Mouse (Mus musculus) hindbrain, embryonic 13.5 days (tissue): Measurements from ENCODE around the gene Gc. TPM values are rescaled to one million over a fixed set of nuclear protein-coding genes. Genes with fewer than 3 reads are reported as not detected.

Experiments
- ATAC-seq: fragments of 200-750 bp; cut with Nextera tagmentation; 2 replicates; pipeline ENCODE4 v1.8.0; 2017; ENCODE audit warnings: moderate TSS enrichment; ENCODE audit not compliant: low FRiP score
- H3K27ac ChIP-seq: fragments of 300-500 bp; sonication (generic); 2 replicates; pipeline ENCODE4 v1.5.1; 2015; ENCODE audit warnings: inconsistent platforms, mild to moderate bottlenecking, moderate library complexity
- H3K27me3 ChIP-seq: fragments of 300-500 bp; sonication (generic); 2 replicates; pipeline ENCODE4 v1.6.1; 2015; ENCODE audit warnings: mild to moderate bottlenecking, inconsistent platforms
- H3K36me3 ChIP-seq: fragments of 300-500 bp; sonication (generic); 2 replicates; pipeline ENCODE4 v1.6.1; 2015; ENCODE audit warnings: mild to moderate bottlenecking, inconsistent platforms
- H3K4me1 ChIP-seq: fragments of 300-500 bp; sonication (generic); replicated peaks from 2 replicates; pipeline ENCODE4 v1.6.1; 2015; ENCODE audit warnings: inconsistent platforms
- H3K4me2 ChIP-seq: fragments of 300-500 bp; sonication (generic); 2 replicates; pipeline ENCODE4 v1.6.1; 2015; ENCODE audit warnings: inconsistent platforms, mild to moderate bottlenecking, moderate library complexity
- H3K4me3 ChIP-seq: fragments of 300-500 bp; sonication (generic); 2 replicates; pipeline ENCODE4 v1.5.1; 2015; ENCODE audit warnings: mild to moderate bottlenecking, inconsistent platforms
- H3K9ac ChIP-seq: fragments of 300-500 bp; sonication (generic); 2 replicates; pipeline ENCODE4 v1.6.1; 2015; ENCODE audit warnings: mild to moderate bottlenecking, inconsistent platforms
- H3K9me3 ChIP-seq: fragments of 300-500 bp; sonication (generic); 2 replicates; pipeline ENCODE4 v1.6.1; 2016; ENCODE audit warnings: inconsistent platforms
- WGBS: fragments of 180-500 bp; shearing (Covaris S2); methylation state at CpG from one replicate; pipeline ENCODE4 v1.1.7; 2015; 5-methylcytosine and 5-hydroxymethylcytosine counted together
- polyA plus RNA-seq: library from polyadenylated mRNA; unstranded; fragments of >200 nt; fragmentation: Nextera tagmentation; extraction: Ambion mirVana; gene quantifications from 2 replicates; pipeline ENCODE4 v1.2.1, GENCODE M21; 2015

Gc gene
- polyA plus RNA-seq = 0.18 TPM in 1 of 2 replicates, not detected in the other

DNA sequence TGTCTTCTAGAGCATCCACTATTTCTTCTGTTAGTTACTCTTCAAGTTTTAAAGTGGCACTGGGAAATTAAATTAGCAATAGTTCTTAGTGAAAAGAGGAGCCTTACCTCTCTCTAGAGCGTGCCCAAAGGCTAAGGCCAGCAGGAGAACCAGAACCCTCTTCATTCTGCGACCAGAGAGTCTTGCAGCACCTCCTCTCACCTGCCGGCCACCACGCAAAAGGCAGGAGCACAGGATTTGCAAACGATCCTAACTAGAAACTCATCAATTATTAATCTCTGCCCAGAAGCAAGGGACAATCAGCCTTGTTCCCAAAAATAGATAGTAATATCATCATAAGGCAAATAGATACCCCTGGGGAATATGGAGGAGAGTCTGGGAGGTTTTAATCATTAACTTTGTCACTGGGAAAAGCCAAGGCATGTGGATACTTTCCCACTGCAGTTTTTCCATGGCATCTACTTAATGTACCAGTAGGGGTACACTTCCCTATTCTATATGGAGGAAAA, at the start of gene Gc:
Gene Gc (minus strand): TSS at position 345 of the 509 bp plus-strand sequence.
- no peaks in the 10 kb centered on the region for H3K9me3 ChIP-seq
- no peaks in the 10 kb centered on the region for H3K4me1 ChIP-seq
- no peaks in the 10 kb centered on the region for H3K36me3 ChIP-seq
- no peak within 1 kb of the TSS for H3K27ac ChIP-seq
- no peak within 1 kb of the TSS for H3K4me3 ChIP-seq
- H3K4me2 ChIP-seq = no peak within 1 kb of the TSS
- no peak for ATAC-seq
- 68% methylated on average over 5 of the region's 5 CpGs for WGBS
- H3K9ac ChIP-seq = no peak within 1 kb of the TSS
- no peaks in the 10 kb centered on the region for H3K27me3 ChIP-seq

DNA sequence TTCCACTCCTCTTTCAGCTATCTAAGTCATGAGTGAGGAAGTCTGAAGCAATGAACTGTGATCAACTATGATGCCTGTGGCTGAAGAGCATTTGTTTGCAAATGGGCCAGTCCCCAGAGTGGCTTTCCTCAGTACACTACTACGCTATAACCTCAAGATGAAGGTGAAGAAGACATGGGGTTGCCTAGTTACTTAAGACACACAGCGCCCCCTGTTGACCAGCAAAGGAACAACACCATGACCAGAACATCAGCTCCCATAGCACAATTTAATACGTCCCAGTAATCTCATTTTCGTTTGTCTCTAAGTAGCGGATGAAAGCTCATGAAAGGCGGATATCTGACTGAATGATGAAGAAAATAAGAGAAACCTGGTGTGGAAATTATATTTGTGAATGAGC, 42.5 kb upstream of the Gc start:
- ATAC-seq = no peak
- H3K9me3 ChIP-seq = no peaks in the 10 kb centered on the region
- WGBS = 54% methylated on average over 6 of the region's 6 CpGs

DNA sequence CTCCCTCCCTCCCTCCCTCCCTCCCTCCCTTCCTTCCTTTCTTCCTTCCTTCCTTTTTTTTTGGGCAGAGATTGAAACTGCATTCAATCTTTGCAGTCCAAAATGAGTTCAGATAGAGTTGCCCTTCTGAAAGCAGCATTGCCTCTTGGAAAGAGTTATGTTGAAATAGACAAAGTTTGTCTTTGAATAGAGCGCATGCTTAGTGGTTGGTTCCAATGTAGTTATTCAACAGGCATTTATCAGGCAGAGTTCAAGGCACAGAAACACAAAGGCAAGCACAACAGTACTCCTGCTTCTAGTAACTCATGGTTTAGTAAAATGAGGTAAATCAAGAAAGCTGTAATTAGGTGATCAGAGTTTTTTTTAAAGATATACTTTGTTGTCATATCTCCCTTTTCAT, 34.9 kb upstream of the Gc start:
- no peaks in the 10 kb centered on the region for H3K4me1 ChIP-seq
- 87% methylated on average over 1 of the region's 1 CpGs for WGBS
- no peak overlapping the region for H3K9ac ChIP-seq
- ATAC-seq = no peak
- no peak overlapping the region for H3K4me3 ChIP-seq
- H3K27me3 ChIP-seq = no peaks in the 10 kb centered on the region
- no peak overlapping the region for H3K4me2 ChIP-seq
- H3K27ac ChIP-seq = no peak overlapping the region
- no peaks in the 10 kb centered on the region for H3K9me3 ChIP-seq
- H3K36me3 ChIP-seq = no peaks in the 10 kb centered on the region

More for the DNA sequence above, 42.5 kb upstream of the Gc start:
- Histone ChIP-seq H3K4me1 (no peaks in the 10 kb centered on the region), H3K4me2 (no peak overlapping the region), H3K9ac (no peak overlapping the region), H3K27me3 (no peaks in the 10 kb centered on the region), H3K27ac (no peak overlapping the region), H3K4me3 (no peak overlapping the region), H3K36me3 (no peaks in the 10 kb centered on the region)

DNA sequence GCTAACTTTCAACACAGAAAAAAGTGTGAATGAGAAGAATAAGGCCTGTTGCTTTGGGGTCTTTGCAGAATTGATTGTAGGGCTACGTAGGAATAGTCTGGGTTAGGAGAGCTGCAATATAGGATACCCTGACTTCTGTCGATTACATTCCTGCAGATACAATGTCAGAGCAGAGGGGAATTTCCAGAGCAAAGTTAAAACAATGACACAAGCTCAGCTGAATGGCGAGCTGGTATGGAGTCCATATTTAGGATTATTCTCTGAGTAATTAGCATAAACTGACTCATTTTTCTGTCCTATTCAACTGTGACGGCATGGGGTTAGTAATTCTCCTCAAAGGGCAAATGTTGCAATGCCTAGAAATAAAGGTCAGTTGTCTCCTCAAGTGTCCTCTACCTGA, 12.8 kb upstream of the Gc start:
- no peak for ATAC-seq

DNA sequence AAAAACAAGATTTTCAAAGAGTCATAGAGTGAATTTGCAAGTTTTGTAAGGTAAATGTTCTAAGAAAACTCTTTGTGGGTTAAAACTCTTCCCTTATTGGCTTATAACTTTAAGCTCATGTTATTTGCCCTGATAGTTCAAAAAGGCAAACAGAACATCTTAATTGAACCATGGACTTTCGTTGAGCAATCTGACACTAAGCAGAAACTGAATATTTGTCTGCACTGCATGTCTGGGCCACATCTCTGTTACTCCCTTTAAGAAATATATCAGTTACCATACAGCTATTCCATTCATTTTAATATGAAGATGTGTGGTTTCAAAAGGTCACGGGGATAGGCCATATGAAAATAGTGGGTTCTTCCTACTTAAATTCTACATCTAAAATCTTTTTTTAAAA, 10.2 kb upstream of the Gc start:
- Histone ChIP-seq H3K4me1 (no peaks in the 10 kb centered on the region), H3K27me3 (no peaks in the 10 kb centered on the region), H3K9me3 (no peaks in the 10 kb centered on the region), H3K4me2 (no peak overlapping the region), H3K27ac (no peak overlapping the region), H3K4me3 (no peak overlapping the region), H3K36me3 (no peaks in the 10 kb centered on the region), H3K9ac (no peak overlapping the region)
- WGBS = 87% methylated on average over 2 of the region's 2 CpGs
- no peak for ATAC-seq

More for the DNA sequence above, 12.8 kb upstream of the Gc start:
- no peaks in the 10 kb centered on the region for H3K36me3 ChIP-seq
- H3K4me3 ChIP-seq = no peak overlapping the region
- H3K27ac ChIP-seq = no peak overlapping the region
- no peaks in the 10 kb centered on the region for H3K27me3 ChIP-seq
- H3K4me1 ChIP-seq = no peaks in the 10 kb centered on the region
- 74% methylated on average over 4 of the region's 4 CpGs for WGBS
- no peak overlapping the region for H3K9ac ChIP-seq
- no peak overlapping the region for H3K4me2 ChIP-seq
- H3K9me3 ChIP-seq = no peaks in the 10 kb centered on the region

DNA sequence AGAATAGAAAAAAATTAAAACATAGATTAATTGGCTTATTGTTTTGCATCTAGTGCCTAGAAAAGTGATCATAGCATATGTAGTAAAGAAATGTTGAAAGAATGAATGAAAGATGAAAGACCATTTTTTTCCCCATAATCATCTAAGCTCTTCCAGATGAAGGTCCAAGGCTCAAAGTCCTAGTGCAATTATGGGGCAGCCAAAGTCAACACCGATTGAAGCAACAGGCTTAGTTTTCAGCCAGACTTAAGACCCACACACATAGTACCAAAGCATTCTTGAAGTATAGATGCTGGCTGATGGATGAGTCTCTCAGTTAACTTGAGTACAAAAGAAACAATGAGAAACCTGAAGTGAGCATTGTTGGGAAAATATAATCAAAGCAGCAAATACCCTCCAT, 9.3 kb upstream of the Gc start:
- no peak for ATAC-seq
- Histone ChIP-seq H3K36me3 (no peaks in the 10 kb centered on the region), H3K27ac (no peak overlapping the region), H3K9me3 (no peaks in the 10 kb centered on the region), H3K4me1 (no peaks in the 10 kb centered on the region), H3K9ac (no peak overlapping the region), H3K4me2 (no peak overlapping the region), H3K27me3 (no peaks in the 10 kb centered on the region), H3K4me3 (no peak overlapping the region)
- 92% methylated on average over 1 of the region's 1 CpGs for WGBS

DNA sequence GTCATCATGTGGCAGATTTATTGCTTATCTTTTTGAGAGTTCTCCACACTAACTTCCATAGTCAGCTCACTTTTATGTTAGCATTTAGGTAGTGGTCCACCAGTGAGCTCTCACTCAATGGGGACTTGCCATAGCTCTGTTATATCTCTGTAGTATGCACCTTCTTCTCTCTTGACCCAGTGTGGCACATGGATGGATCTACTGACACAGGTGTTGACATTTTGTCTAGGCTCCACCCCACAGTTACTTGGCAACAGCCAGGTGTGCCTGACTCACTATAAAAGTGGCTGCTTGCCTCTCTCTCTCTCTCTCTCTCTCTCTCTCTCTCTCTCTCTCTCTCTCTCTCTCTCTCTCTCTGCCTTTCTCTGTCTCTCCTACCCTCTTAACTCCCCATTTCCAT, 8.6 kb upstream of the Gc start:
- Histone ChIP-seq H3K27me3 (no peaks in the 10 kb centered on the region), H3K9ac (no peak overlapping the region), H3K4me3 (no peak overlapping the region), H3K36me3 (no peaks in the 10 kb centered on the region), H3K9me3 (no peaks in the 10 kb centered on the region), H3K4me2 (no peak overlapping the region), H3K4me1 (no peaks in the 10 kb centered on the region), H3K27ac (no peak overlapping the region)
- ATAC-seq = no peak

DNA sequence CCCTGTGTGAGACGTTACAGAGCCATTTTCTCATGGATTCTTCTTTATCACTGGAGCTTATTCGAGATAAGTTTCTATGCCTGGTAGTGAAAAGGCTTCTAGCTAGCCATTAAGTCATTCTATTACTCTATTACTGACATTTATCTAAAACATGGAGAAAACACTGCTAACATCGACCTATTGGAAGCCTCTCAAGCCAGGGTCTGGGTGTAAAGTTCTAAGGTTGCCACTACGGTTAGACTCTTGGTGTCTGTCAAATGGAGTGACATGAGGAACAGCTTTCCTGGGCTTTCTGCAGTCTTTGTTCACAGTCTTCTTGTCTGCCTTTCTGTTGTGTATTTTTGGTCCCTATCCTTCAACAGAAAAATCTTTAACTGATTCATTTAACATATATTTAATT, 4.1 kb upstream of the Gc start:
- Histone ChIP-seq H3K9me3 (no peaks in the 10 kb centered on the region), H3K27me3 (no peaks in the 10 kb centered on the region), H3K27ac (no peak overlapping the region), H3K4me1 (no peaks in the 10 kb centered on the region), H3K4me3 (no peak overlapping the region), H3K36me3 (no peaks in the 10 kb centered on the region), H3K4me2 (no peak overlapping the region), H3K9ac (no peak overlapping the region)
- WGBS = 83% methylated on average over 4 of the region's 4 CpGs
- no peak for ATAC-seq

DNA sequence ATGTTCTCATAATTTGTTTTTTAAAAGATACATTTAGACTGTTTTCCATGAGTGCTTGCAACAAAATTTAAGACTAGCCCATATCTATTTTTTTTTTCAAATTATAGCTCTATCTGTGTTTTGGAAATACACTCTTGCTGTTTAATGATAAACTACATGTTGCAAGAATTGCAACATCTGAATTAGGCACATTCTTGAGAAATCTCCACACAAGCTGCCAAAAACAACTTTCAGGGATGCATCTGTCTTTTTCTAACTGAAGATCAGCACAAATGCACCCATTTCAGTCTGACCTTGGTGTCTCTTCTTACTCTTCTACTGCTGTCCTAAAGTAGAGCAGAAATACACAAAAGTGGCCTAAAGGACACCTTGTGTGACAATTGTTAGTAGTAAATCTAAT, 1.9 kb upstream of the Gc start:
- Histone ChIP-seq H3K4me1 (no peaks in the 10 kb centered on the region), H3K4me3 (no peak overlapping the region)
- ATAC-seq = no peak

DNA sequence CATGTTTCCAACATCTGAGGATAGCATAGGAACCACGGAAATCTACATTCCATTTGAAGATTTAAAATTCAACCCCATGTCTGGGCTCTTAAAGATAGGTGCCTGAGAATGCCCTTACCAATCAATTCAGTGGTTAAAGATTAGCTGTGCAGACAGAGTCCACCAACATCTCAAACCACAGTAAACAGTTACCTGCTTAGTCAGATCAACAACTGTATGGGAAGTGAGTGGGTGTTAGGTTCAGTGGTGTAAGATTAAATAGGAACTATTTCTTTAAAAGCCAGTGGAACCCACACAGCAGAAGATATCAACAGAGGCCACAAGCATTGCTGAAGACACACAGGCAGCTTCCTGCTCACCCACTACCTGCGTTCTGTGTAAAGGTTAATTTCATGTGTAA, 1.3 kb upstream of the Gc start:
- H3K4me2 ChIP-seq = no peak overlapping the region
- no peak overlapping the region for H3K27ac ChIP-seq
- H3K36me3 ChIP-seq = no peaks in the 10 kb centered on the region
- no peaks in the 10 kb centered on the region for H3K9me3 ChIP-seq
- H3K9ac ChIP-seq = no peak overlapping the region
- H3K4me1 ChIP-seq = no peaks in the 10 kb centered on the region
- 83% methylated on average over 2 of the region's 2 CpGs for WGBS
- no peaks in the 10 kb centered on the region for H3K27me3 ChIP-seq
- no peak for ATAC-seq
- H3K4me3 ChIP-seq = no peak overlapping the region

More for the DNA sequence above, 1.9 kb upstream of the Gc start:
- no peaks in the 10 kb centered on the region for H3K36me3 ChIP-seq
- H3K27ac ChIP-seq = no peak overlapping the region
- no peaks in the 10 kb centered on the region for H3K27me3 ChIP-seq
- H3K9ac ChIP-seq = no peak overlapping the region
- no peaks in the 10 kb centered on the region for H3K9me3 ChIP-seq
- H3K4me2 ChIP-seq = no peak overlapping the region

DNA sequence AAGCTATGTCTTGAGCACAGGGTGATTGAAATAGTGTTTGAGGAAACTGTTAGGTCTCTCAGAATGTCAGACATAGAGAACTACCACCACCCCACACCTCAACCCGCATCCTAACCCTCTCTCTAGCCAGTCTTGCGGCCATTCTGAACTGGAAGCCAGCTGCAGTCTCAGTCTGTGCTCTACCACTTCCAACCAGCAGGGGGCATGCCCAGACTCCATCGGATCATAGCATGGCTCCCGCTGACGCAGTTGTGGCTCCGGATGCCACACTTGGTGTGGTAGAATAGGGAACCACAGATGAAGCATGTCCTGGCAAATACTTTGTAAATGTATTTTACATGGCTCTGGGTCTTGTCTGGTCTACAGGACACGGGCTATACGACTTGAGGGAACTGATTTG, 2.2 kb downstream of the Gc start:
- Histone ChIP-seq H3K4me1 (no peaks in the 10 kb centered on the region), H3K4me3 (no peak overlapping the region), H3K4me2 (no peak overlapping the region), H3K9me3 (no peaks in the 10 kb centered on the region), H3K9ac (no peak overlapping the region), H3K27ac (no peak overlapping the region), H3K27me3 (no peaks in the 10 kb centered on the region), H3K36me3 (no peaks in the 10 kb centered on the region)
- ATAC-seq = no peak
- 49% methylated on average over 8 of the region's 8 CpGs for WGBS

DNA sequence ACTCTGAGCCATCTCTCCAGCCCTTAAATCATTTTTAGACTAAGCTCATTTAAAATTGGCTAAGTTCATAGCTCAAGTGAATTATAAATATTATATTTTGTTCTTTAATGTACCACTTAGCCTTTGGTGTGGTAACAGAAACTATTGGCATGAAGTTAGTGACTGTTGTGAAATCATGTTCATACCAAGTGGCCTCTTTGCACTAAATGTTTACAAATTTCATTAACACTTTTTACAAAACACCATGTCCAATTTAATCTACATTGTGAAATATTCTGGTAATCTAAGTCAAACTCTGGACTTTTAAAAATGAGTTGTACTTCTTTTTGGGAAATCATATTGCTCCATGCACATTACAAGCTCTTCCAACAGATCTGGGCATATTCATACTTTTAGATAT, 6.9 kb downstream of the Gc start:
- no peak overlapping the region for H3K27ac ChIP-seq
- no peak for ATAC-seq
- H3K9ac ChIP-seq = no peak overlapping the region
- no peak overlapping the region for H3K4me3 ChIP-seq
- H3K4me2 ChIP-seq = no peak overlapping the region
- no peaks in the 10 kb centered on the region for H3K27me3 ChIP-seq
- no peaks in the 10 kb centered on the region for H3K9me3 ChIP-seq
- no peaks in the 10 kb centered on the region for H3K4me1 ChIP-seq
- H3K36me3 ChIP-seq = no peaks in the 10 kb centered on the region

DNA sequence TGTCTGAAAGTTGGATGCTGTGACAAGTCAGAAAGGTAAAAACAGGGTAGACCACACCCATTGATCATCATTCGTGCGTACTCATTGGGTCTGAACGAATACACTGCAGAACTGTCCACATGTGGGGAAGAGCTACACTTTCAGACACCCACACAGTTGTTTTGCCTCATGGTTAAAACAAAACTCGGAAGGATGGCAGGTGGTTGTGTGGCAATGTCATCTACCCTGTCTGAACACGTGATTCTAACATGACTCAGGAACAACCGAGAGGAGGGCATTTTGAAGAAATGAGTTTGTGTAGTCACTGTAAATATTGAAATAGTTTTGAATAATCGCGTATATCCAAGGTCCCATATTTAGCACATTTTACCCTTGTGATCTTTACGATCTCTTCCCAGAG, 8.4 kb downstream of the Gc start:
- ATAC-seq = no peak
- H3K4me2 ChIP-seq = no peak overlapping the region
- no peak overlapping the region for H3K27ac ChIP-seq
- H3K27me3 ChIP-seq = no peaks in the 10 kb centered on the region
- no peaks in the 10 kb centered on the region for H3K36me3 ChIP-seq
- H3K4me3 ChIP-seq = no peak overlapping the region
- H3K4me1 ChIP-seq = no peaks in the 10 kb centered on the region
- 90% methylated on average over 9 of the region's 9 CpGs for WGBS
- no peak overlapping the region for H3K9ac ChIP-seq
- H3K9me3 ChIP-seq = no peaks in the 10 kb centered on the region

DNA sequence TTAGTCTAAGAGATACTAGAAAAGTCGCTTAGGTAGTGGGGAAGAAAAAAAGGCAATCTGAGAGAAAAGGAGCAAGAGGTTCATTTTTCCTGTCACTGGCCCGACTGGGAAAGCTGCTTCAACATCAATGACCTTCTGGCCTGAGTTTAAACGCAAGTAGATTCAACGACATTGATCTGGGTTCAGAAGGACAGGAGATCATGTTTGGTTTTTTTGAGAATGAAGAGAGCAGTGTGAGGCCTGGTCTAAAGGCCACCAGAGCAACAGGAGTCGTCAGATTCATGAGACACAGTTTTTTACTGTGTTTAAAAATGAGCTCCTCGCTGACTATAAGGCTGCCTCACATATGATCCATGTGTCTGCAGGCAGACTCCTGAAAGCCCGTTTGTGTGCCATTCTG, 9.7 kb downstream of the Gc start:
- ATAC-seq = no peak
- 76% methylated on average over 7 of the region's 7 CpGs for WGBS
- Histone ChIP-seq H3K4me3 (no peak overlapping the region), H3K27ac (no peak overlapping the region), H3K9ac (no peak overlapping the region), H3K27me3 (no peaks in the 10 kb centered on the region), H3K4me2 (no peak overlapping the region), H3K36me3 (no peaks in the 10 kb centered on the region), H3K9me3 (no peaks in the 10 kb centered on the region), H3K4me1 (no peaks in the 10 kb centered on the region)
